Mouse (Mus musculus) layer of hippocampus, adult 11-12 months (tissue): ENCODE results near the gene Nr1d2.
"Not testable (repeated sequence)": the region's sequence is repeated elsewhere in the genome, so short reads cannot be mapped to it uniquely, and the experiment has no call there.

Source experiments
- DNase-seq: peaks from one replicate; pipeline ENCODE4 v3.0.0; 2022; ENCODE audit warnings: low spot score

The Nr1d2 gene

GRCm38 (mm10) chr14:18238750-18239731 is at the start of gene Nr1d2:
Gene Nr1d2 (minus strand): TSS chr14:18239127.
- DNase-seq = peak; percentile 99

GRCm38 (mm10) chr14:18287391-18287790 is 48.5 kb upstream of the Nr1d2 start:
- DNase-seq = no peak

GRCm38 (mm10) chr14:18286441-18286840 is 47.5 kb upstream of the Nr1d2 start:
- DNase-seq = no peak

- DNase-seq = no peak
Measured at GRCm38 (mm10) chr14:18285476-18285875, 46.5 kb upstream of the Nr1d2 start.

GRCm38 (mm10) chr14:18284581-18284980 is 45.7 kb upstream of the Nr1d2 start:
- DNase-seq = peak; percentile 26

GRCm38 (mm10) chr14:18280375-18280774 is 41.4 kb upstream of the Nr1d2 start:
- DNase-seq = no peak

- DNase-seq = no peak
Measured at GRCm38 (mm10) chr14:18274526-18274925, 35.6 kb upstream of the Nr1d2 start.

GRCm38 (mm10) chr14:18271666-18272065 is 32.7 kb upstream of the Nr1d2 start:
- no peak for DNase-seq

- DNase-seq = peak; percentile 99
Measured at GRCm38 (mm10) chr14:18270529-18271441, 31.9 kb upstream of the Nr1d2 start, which contains the start of the genes Nkiras1 and Rpl15. Gene Nkiras1 (plus strand): TSS chr14:18271136. Gene Rpl15 (minus strand): TSS chr14:18271391.

- not testable (repeated sequence) for DNase-seq
Measured at GRCm38 (mm10) chr14:18269947-18270528, 31.1 kb upstream of the Nr1d2 start.

GRCm38 (mm10) chr14:18263427-18263826 is 24.5 kb upstream of the Nr1d2 start:
- DNase-seq = no peak

GRCm38 (mm10) chr14:18261203-18261602 is 22.3 kb upstream of the Nr1d2 start:
- no peak for DNase-seq

- no peak for DNase-seq
Measured at GRCm38 (mm10) chr14:18242638-18243130, 3.8 kb upstream of the Nr1d2 start.

GRCm38 (mm10) chr14:18241786-18242185 is 2.9 kb upstream of the Nr1d2 start:
- no peak for DNase-seq

- no peak for DNase-seq
Measured at GRCm38 (mm10) chr14:18240132-18240531, 1.2 kb upstream of the Nr1d2 start.

GRCm38 (mm10) chr14:18238131-18238749 is 687 bp downstream of the Nr1d2 start:
- DNase-seq = peak; percentile 98

GRCm38 (mm10) chr14:18237381-18237780 is 1.5 kb downstream of the Nr1d2 start:
- no peak for DNase-seq

- not testable (repeated sequence) for DNase-seq
Measured at GRCm38 (mm10) chr14:18236496-18237235, 2.3 kb downstream of the Nr1d2 start.

GRCm38 (mm10) chr14:18233981-18234960 is 4.7 kb downstream of the Nr1d2 start:
- no peak for DNase-seq
